Mouse (Mus musculus): Measurements from ENCODE around the gene 4921517D22Rik. TPM values are rescaled to one million over a fixed set of nuclear protein-coding genes. Genes with fewer than 3 reads are reported as not detected.

4921517D22Rik gene
- polyA plus RNA-seq, 1 experiment from 2014 or later: not detected

DNA sequence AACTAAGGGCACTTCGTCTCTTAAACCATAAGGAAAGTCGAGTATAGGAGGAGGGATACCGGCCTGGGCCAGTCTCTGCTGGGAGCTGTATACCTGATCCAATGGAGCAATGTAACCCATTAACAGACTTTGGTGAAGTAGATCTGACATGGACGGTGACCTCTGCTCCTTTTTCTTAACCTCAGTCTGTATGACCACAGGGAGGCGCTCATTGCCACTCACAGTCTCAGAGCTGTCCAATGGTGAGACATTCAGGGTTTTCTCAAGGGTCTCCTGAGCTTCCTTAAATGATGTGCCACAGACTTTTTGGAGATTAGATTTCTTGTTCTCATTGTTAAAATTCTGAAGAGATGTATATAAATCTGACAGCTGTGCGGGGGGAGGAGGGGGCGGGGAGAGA is 3.3 kb downstream of the 4921517D22Rik start:
- Histone ChIP-seq H3K4me3 (no peak overlapping the region), H3K27me3 (no peaks in the 10 kb centered on the region), H3K4me2 (no peak overlapping the region), H3K27ac (no peak overlapping the region), H3K9me3 (no peaks in the 10 kb centered on the region), H3K36me3 (no peaks in the 10 kb centered on the region), H3K9ac (no peak overlapping the region), H3K4me1 (no peaks in the 10 kb centered on the region)
- WGBS: 86% methylated on average over 7 of the region's 7 CpGs
- ATAC-seq (ENCODE audit: insufficient number of reproducible peaks, insufficient read depth, low FRiP score, low TSS enrichment, low read depth): no peak

GRCm38 (mm10) chr13:59689843-59690242 is 4.1 kb downstream of the 4921517D22Rik start:
- no peaks in the 10 kb centered on the region for H3K9me3 ChIP-seq
- ATAC-seq (ENCODE audit: insufficient number of reproducible peaks, insufficient read depth, low FRiP score, low TSS enrichment, low read depth): no peak

GRCm38 (mm10) chr13:59689313-59689712 is 4.6 kb downstream of the 4921517D22Rik start:
- ATAC-seq (ENCODE audit: insufficient number of reproducible peaks, insufficient read depth, low FRiP score, low TSS enrichment, low read depth): no peak
- H3K4me2 ChIP-seq: no peak overlapping the region
- H3K27me3 ChIP-seq: no peaks in the 10 kb centered on the region
- no peaks in the 10 kb centered on the region for H3K36me3 ChIP-seq
- H3K27ac ChIP-seq: no peak overlapping the region
- no peak overlapping the region for H3K4me3 ChIP-seq
- 87% methylated on average over 9 of the region's 9 CpGs for WGBS
- no peak overlapping the region for H3K9ac ChIP-seq
- no peaks in the 10 kb centered on the region for H3K4me1 ChIP-seq
- no peaks in the 10 kb centered on the region for H3K9me3 ChIP-seq

More at GRCm38 (mm10) chr13:59689843-59690242, 4.1 kb downstream of the 4921517D22Rik start:
- WGBS: 94% methylated on average over 3 of the region's 3 CpGs
- H3K4me1 ChIP-seq: no peaks in the 10 kb centered on the region
- H3K4me2 ChIP-seq: no peak overlapping the region
- no peak overlapping the region for H3K27ac ChIP-seq
- no peak overlapping the region for H3K4me3 ChIP-seq
- H3K9ac ChIP-seq: no peak overlapping the region
- no peaks in the 10 kb centered on the region for H3K27me3 ChIP-seq
- H3K36me3 ChIP-seq: no peaks in the 10 kb centered on the region

GRCm38 (mm10) chr13:59688338-59688770 is 5.6 kb downstream of the 4921517D22Rik start:
- WGBS: 57% methylated on average over 13 of the region's 13 CpGs

GRCm38 (mm10) chr13:59685236-59685635 is 8.7 kb downstream of the 4921517D22Rik start:
- no peak overlapping the region for H3K27ac ChIP-seq
- no peak overlapping the region for H3K9ac ChIP-seq
- H3K9me3 ChIP-seq: no peaks in the 10 kb centered on the region
- WGBS: 68% methylated on average over 3 of the region's 3 CpGs
- H3K27me3 ChIP-seq: no peaks in the 10 kb centered on the region
- ATAC-seq (ENCODE audit: insufficient number of reproducible peaks, insufficient read depth, low FRiP score, low TSS enrichment, low read depth): no peak
- no peak overlapping the region for H3K4me2 ChIP-seq
- H3K4me3 ChIP-seq: no peak overlapping the region
- H3K36me3 ChIP-seq: no peaks in the 10 kb centered on the region
- 0 out of 2 replicates have a peak, but pooled peaks cover 4% of the 10 kb centered on the region for H3K4me1 ChIP-seq

More at GRCm38 (mm10) chr13:59688338-59688770, 5.6 kb downstream of the 4921517D22Rik start:
- Histone ChIP-seq H3K4me1 (no peaks in the 10 kb centered on the region), H3K27ac (no peak overlapping the region), H3K36me3 (no peaks in the 10 kb centered on the region), H3K27me3 (no peaks in the 10 kb centered on the region), H3K4me3 (no peak overlapping the region), H3K9me3 (no peaks in the 10 kb centered on the region), H3K9ac (no peak overlapping the region), H3K4me2 (no peak overlapping the region)
- ATAC-seq (ENCODE audit: insufficient number of reproducible peaks, insufficient read depth, low FRiP score, low TSS enrichment, low read depth): no peak

DNA sequence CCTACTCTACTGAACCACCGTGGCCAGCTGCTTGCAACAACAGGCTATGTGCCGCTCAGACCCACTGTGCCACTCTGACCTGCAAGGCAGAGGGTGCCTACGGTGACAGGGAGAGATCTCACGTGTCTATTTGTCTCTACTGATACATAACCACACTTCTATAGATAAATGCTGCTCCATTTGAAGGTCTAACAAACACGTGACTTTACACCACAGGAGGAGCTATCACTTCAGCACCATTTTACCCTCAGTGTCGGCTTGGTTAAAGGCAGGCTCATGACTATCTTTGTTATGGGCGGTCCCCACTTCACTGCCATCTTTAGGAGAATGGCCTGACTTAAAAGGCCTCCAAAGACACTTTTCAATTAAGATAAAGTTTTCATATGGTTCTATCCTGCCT is 11.3 kb downstream of the 4921517D22Rik start:
- H3K27me3 ChIP-seq: no peaks in the 10 kb centered on the region
- 0 out of 2 replicates have a peak, but pooled peaks cover 4% of the 10 kb centered on the region for H3K4me1 ChIP-seq
- H3K9ac ChIP-seq: no peak overlapping the region
- H3K4me3 ChIP-seq: no peak overlapping the region
- no peaks in the 10 kb centered on the region for H3K36me3 ChIP-seq
- H3K4me2 ChIP-seq: no peak overlapping the region
- no peak for ATAC-seq (ENCODE audit: insufficient number of reproducible peaks, insufficient read depth, low FRiP score, low TSS enrichment, low read depth)
- no peak overlapping the region for H3K27ac ChIP-seq
- no peaks in the 10 kb centered on the region for H3K9me3 ChIP-seq
- WGBS: 26% methylated on average over 7 of the region's 7 CpGs

DNA sequence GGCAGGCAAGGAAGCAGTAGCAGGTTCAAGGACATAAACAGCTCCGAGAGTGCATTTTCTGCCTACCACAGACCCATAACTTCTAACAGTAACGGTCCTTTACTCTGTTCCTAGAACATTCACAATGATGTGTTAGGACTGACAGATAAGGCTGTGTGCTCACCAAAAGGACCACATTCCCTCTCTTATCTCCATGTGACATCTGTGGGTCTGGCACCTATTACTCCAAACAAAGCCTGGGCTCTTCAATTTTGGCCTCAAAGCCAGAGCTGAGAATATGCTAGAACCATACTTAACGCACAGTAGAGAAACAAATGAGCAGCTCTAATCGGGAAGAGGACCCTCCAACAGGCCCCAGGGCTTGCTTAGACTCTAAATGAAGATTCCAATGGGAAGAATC is 14.0 kb downstream of the 4921517D22Rik start:
- no peak overlapping the region for H3K4me3 ChIP-seq
- 0 out of 2 replicates have a peak, but pooled peaks cover 4% of the 10 kb centered on the region for H3K4me1 ChIP-seq
- WGBS: 61% methylated on average over 4 of the region's 4 CpGs
- H3K9ac ChIP-seq: no peak overlapping the region
- no peak overlapping the region for H3K27ac ChIP-seq
- H3K4me2 ChIP-seq: no peak overlapping the region
- no peaks in the 10 kb centered on the region for H3K36me3 ChIP-seq
- H3K27me3 ChIP-seq: no peaks in the 10 kb centered on the region
- H3K9me3 ChIP-seq: no peaks in the 10 kb centered on the region
- ATAC-seq (ENCODE audit: insufficient number of reproducible peaks, insufficient read depth, low FRiP score, low TSS enrichment, low read depth): no peak

DNA sequence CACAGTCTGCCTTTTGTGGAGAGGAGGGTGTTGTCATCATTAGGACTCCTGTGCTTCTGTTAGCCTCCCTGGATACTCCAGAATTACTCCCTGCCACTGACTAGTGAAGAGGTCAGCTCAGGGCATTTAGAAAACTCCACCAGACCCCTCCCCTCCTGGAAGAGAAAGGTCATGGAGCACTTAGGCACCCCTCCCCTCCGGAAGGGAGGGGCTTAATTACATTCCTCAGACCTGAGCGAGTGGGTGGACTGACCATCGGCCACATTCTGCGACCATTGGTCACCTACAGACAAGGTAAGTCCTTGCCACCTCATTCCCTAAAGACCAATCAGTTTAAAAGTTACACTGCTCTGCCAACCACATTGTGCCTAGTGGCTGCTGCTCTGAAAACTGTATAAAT is 14.6 kb downstream of the 4921517D22Rik start:
- Histone ChIP-seq H3K4me3 (no peak overlapping the region), H3K4me2 (no peak overlapping the region), H3K9ac (no peak overlapping the region), H3K4me1 (peaks cover 5% of the 10 kb centered on the region), H3K27me3 (no peaks in the 10 kb centered on the region), H3K27ac (no peak overlapping the region), H3K36me3 (no peaks in the 10 kb centered on the region), H3K9me3 (no peaks in the 10 kb centered on the region)
- ATAC-seq (ENCODE audit: insufficient number of reproducible peaks, insufficient read depth, low FRiP score, low TSS enrichment, low read depth): no peak
- 38% methylated on average over 4 of the region's 4 CpGs for WGBS

DNA sequence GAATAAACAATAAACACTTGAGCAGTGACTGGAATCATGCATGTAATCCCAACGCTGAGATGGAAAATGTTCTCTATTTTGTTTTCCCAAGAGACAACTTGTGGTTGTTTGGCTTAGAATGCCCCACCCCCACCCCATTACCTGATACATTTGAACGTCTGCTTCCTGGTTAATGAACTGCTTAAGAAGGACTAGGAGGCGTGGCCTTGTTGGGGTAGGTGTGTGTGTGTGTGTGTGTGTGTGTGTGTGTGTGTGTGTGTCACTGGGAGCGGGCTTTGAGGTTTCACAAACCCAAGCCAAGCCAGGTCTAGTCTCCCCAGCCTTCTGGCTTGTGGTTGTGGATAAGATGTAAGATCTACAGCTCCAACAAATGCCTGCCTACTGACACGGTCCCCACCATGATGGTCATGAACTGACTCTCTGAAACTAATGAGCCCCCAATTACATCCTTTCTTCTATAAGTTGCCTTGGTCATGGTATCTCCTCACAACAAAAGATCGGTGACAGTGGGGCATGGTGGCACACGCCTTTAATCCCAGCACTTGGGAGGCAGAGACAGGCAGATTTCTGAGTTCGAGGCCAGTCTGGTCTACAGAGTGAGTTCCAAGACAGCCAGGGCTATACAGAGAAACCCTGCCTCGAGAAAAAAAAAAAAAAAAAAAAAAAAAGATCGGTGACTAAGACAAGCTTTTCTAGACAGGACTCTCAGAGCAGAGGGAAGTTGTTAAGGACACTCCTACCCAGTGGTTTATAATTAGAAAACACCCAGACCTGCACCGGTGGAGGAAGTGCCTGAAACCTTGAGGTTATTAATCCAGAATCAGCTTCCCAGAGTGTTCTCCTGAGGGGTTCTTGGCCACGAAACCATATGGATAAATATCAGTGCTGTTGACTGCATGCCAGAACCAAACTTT is 17.3 kb downstream of the 4921517D22Rik start:
- no peak overlapping the region for H3K4me3 ChIP-seq
- H3K4me2 ChIP-seq: no peak overlapping the region
- H3K9me3 ChIP-seq: no peaks in the 10 kb centered on the region
- WGBS: 69% methylated on average over 12 of the region's 12 CpGs
- peaks cover 17% of the 10 kb centered on the region for H3K4me1 ChIP-seq
- H3K36me3 ChIP-seq: no peaks in the 10 kb centered on the region
- H3K9ac ChIP-seq: no peak overlapping the region
- no peak overlapping the region for H3K27ac ChIP-seq
- no peak for ATAC-seq (ENCODE audit: insufficient number of reproducible peaks, insufficient read depth, low FRiP score, low TSS enrichment, low read depth)
- H3K27me3 ChIP-seq: no peaks in the 10 kb centered on the region

- Histone ChIP-seq H3K9ac (peak within 1 kb of the TSS; percentile 83), H3K4me3 (peak within 1 kb of the TSS; percentile 71), H3K27me3 (no peaks in the 10 kb centered on the region), H3K4me2 (peak within 1 kb of the TSS; percentile 79), H3K4me1 (peaks cover 17% of the 10 kb centered on the region), H3K36me3 (no peaks in the 10 kb centered on the region), H3K9me3 (no peaks in the 10 kb centered on the region), H3K27ac (peak within 1 kb of the TSS; percentile 85)
- under 1% methylated on average over 49 of the region's 61 CpGs for WGBS
- 0 out of 2 replicates have a peak, but pooled peaks have one; percentile 27 for ATAC-seq (ENCODE audit: insufficient number of reproducible peaks, insufficient read depth, low FRiP score, low TSS enrichment, low read depth)
These were observed 18.5 kb downstream of the 4921517D22Rik start, which contains the start of gene Golm1 for GRCm38 (mm10) chr13:59675151-59676011. Gene Golm1, minus strand, starts transcription at chr13:59675811.

GRCm38 (mm10) chr13:59674761-59675150 is 19.2 kb downstream of the 4921517D22Rik start:
- Histone ChIP-seq H3K9me3 (no peaks in the 10 kb centered on the region), H3K4me1 (peaks cover 19% of the 10 kb centered on the region), H3K36me3 (no peaks in the 10 kb centered on the region), H3K4me2 (peak overlapping the region; percentile 79), H3K9ac (peak overlapping the region; percentile 83), H3K27me3 (no peaks in the 10 kb centered on the region), H3K4me3 (peak overlapping the region; percentile 71), H3K27ac (peak overlapping the region; percentile 85)
- no peak for ATAC-seq (ENCODE audit: insufficient number of reproducible peaks, insufficient read depth, low FRiP score, low TSS enrichment, low read depth)
- under 1% methylated on average over 13 of the region's 13 CpGs for WGBS
